Mouse (Mus musculus): ENCODE results near the gene Xkrx.

- TF ChIP-seq SIN3A (IDR thresholded peaks at IDR 0.05; ENCODE audit: low read length): no peak
- TF ChIP-seq POLR2AphosphoS2 (IDR thresholded peaks at IDR 0.05; ENCODE audit: low read length): no peak
- no peak for TF ChIP-seq POLR2A (IDR thresholded peaks at IDR 0.05; ENCODE audit: control insufficient read depth in 1 of 2, insufficient read depth in 1 of 2, low read depth in 1 of 2, low read length in 2 of 2, poor library complexity in 1 of 2)
- TF ChIP-seq CTCF (IDR thresholded peaks at IDR 0.05 in 2 of 3, conservative IDR thresholded peaks at IDR 0.05 in 1 of 3; ENCODE audit: control insufficient read depth in 1 of 3, insufficient read depth in 1 of 3, low read depth in 2 of 3, low read length in 3 of 3, poor library complexity in 1 of 3, severe bottlenecking in 1 of 3): peak in 2 of 3 experiments; percentile 36 to 57; a peak in 2 of 6 replicates
- TF ChIP-seq JUND (IDR thresholded peaks at IDR 0.05; ENCODE audit: low read depth, low read length): no peak
- TF ChIP-seq ZKSCAN1 (IDR thresholded peaks at IDR 0.05; ENCODE audit: low read depth, low read length): no peak
- TF ChIP-seq TAL1 (IDR thresholded peaks at IDR 0.05; ENCODE audit: low read length): no peak
- no peak for TF ChIP-seq TBP (IDR thresholded peaks at IDR 0.05; ENCODE audit: low read depth, low read length)
- TF ChIP-seq EP300 (IDR thresholded peaks at IDR 0.05; ENCODE audit: low read depth in 1 of 2, low read length in 2 of 2): no peak
- TF ChIP-seq E2F4 (IDR thresholded peaks at IDR 0.05; ENCODE audit: borderline replicate concordance, low read depth, low read length): no peak
- TF ChIP-seq HCFC1 (IDR thresholded peaks at IDR 0.05; ENCODE audit: low read depth, low read length): no peak
These were observed 29.6 kb downstream of the Xkrx start for GRCm38 (mm10) chrX:134132295-134132694.

All from MEL (cell line).